ENCODE assay signal across 24 mouse cellular contexts in the genomic region with DNA sequence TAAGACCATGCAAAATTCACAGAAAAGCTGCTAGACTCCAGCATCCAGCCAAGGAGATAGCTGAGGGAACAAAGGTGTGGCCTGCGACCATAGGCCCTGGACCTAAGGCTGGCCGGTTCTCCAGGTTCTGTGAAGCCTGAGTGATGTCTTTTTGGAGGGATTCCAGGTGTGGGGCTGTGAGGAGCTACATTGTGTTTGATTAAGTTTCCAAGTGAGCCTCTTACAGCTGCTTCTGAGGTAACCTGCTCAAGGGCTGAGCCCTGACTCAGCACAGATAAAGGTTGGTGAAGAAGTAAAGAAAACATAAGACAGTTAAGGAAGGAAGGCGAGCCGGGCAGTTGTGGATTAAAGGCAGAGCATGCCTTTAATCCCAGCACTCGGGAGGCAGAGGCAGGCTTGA.
"Had no signal": no experiment of that assay in that cellular context is flagged by ENCODE, and none has a peak within 500 bp of the region (broad histone marks: within the 10 kb centered on the region; RNA-seq: fewer than 3 reads in every experiment).

No protein-coding gene starts in this region.

- H3K9ac ChIP-seq: heart, embryonic 13.5 days; heart, embryonic 15.5 days; hindbrain, embryonic 13.5 days; hindbrain, embryonic 15.5 days; kidney, embryonic 15.5 days; limb, embryonic 12.5 days had no signal

- H3K27ac ChIP-seq: heart, adult 2 months; heart, embryonic 13.5 days; heart, embryonic 15.5 days; hindbrain, embryonic 13.5 days; hindbrain, embryonic 15.5 days; hindbrain, postnatal 0 days; kidney, embryonic 15.5 days; kidney, postnatal 0 days; left cerebral cortex, adult 2 months; limb, embryonic 10.5 days; limb, embryonic 12.5 days had no signal

- H3K27me3 ChIP-seq: heart, embryonic 13.5 days; heart, embryonic 15.5 days; hindbrain, embryonic 13.5 days; hindbrain, embryonic 15.5 days; kidney, embryonic 15.5 days; limb, embryonic 12.5 days had no signal

- H3K4me1 ChIP-seq: heart, embryonic 13.5 days; heart, embryonic 15.5 days; hindbrain, embryonic 13.5 days; hindbrain, embryonic 15.5 days; limb, embryonic 10.5 days; limb, embryonic 12.5 days had no signal

- H3K9me3 ChIP-seq: heart, embryonic 13.5 days; heart, embryonic 15.5 days; hindbrain, embryonic 13.5 days; hindbrain, embryonic 15.5 days; limb, embryonic 10.5 days; limb, embryonic 12.5 days had no signal

- DNase-seq: gastrocnemius, postnatal 14 days; gastrocnemius, postnatal 36 days; heart, adult 11 months; heart, adult 2 months; heart, postnatal 14 days; heart, postnatal 36 days; kidney, adult 11 months; kidney, adult 2 months; kidney, adult 9 months; kidney, postnatal 14 days; kidney, postnatal 36 days; liver had no signal

- H3K4me3 ChIP-seq: heart, adult 2 months; heart, embryonic 13.5 days; heart, embryonic 15.5 days; hindbrain, embryonic 13.5 days; hindbrain, embryonic 15.5 days; kidney, embryonic 15.5 days; left cerebral cortex, adult 2 months; limb, embryonic 10.5 days; limb, embryonic 12.5 days had no signal

- ATAC-seq: hindbrain, postnatal 0 days; intestine, embryonic 16.5 days had no signal

- H3K4me2 ChIP-seq: heart, embryonic 11.5 days; heart, embryonic 13.5 days; heart, embryonic 15.5 days; hindbrain, embryonic 13.5 days; hindbrain, embryonic 15.5 days; kidney, embryonic 15.5 days; limb, embryonic 12.5 days had no signal
